Mouse (Mus musculus) thymus, adult 18-20 months (tissue): ENCODE data around the gene Shd.
A peak's percentile ranks its signal among the peaks of the same experiment; 100 is the strongest.

ENCODE experiments used
- DNase-seq, 2 experiments: peaks; one replicate each; pipeline ENCODE4 v3.0.0; 2022; ENCODE audit warnings: mixed read lengths in 2 of 2

The Shd gene

GRCm38 (mm10) chr17:56008356-56009087, 38.3 kb downstream of the Shd start:
- DNase-seq = peak; percentile 82 to 90

GRCm38 (mm10) chr17:56009088-56009961, 39.1 kb downstream of the Shd start:
- peak; percentile 88 to 91 for DNase-seq

GRCm38 (mm10) chr17:56009962-56010240, 39.6 kb downstream of the Shd start:
- no peak for DNase-seq

- DNase-seq = no peak
Observed at GRCm38 (mm10) chr17:56010255-56010654, 40.0 kb downstream of the Shd start.

GRCm38 (mm10) chr17:56010681-56011080, 40.4 kb downstream of the Shd start:
- no peak for DNase-seq

- no peak for DNase-seq
Observed at GRCm38 (mm10) chr17:56011441-56011840, 41.2 kb downstream of the Shd start.

- no peak for DNase-seq
Observed at GRCm38 (mm10) chr17:56015293-56015692, 45.0 kb downstream of the Shd start.

- DNase-seq = no peak
Observed at GRCm38 (mm10) chr17:56016382-56016781, 46.1 kb downstream of the Shd start.

- no peak for DNase-seq
Observed at GRCm38 (mm10) chr17:56016793-56017785, 46.8 kb downstream of the Shd start.

- DNase-seq = no peak
Observed at GRCm38 (mm10) chr17:56017848-56018247, 47.6 kb downstream of the Shd start.

GRCm38 (mm10) chr17:56018347-56019131, 48.3 kb downstream of the Shd start:
- peak; percentile 64 to 70 for DNase-seq

GRCm38 (mm10) chr17:56020400-56021084, 50.3 kb downstream of the Shd start:
- DNase-seq = no peak

GRCm38 (mm10) chr17:56021161-56021910, 51.1 kb downstream of the Shd start:
- peak; percentile 78 to 84 for DNase-seq

GRCm38 (mm10) chr17:56022131-56022988, 52.1 kb downstream of the Shd start:
- no peak for DNase-seq

GRCm38 (mm10) chr17:56022989-56023290, 52.7 kb downstream of the Shd start:
- no peak for DNase-seq

GRCm38 (mm10) chr17:56023386-56023785, 53.1 kb downstream of the Shd start:
- DNase-seq = no peak

GRCm38 (mm10) chr17:56024476-56024875, 54.2 kb downstream of the Shd start:
- no peak for DNase-seq

- no peak for DNase-seq
Observed at GRCm38 (mm10) chr17:56024931-56025330, 54.7 kb downstream of the Shd start.
